Mouse (Mus musculus): ENCODE measurements at regions not wholly inside any gene's neighbourhood (a gene's known extent, or its start where the extent isn't known, plus 50 kb on each side); places are given as distances from the start of the nearest gene placed in this dataset.

DNA sequence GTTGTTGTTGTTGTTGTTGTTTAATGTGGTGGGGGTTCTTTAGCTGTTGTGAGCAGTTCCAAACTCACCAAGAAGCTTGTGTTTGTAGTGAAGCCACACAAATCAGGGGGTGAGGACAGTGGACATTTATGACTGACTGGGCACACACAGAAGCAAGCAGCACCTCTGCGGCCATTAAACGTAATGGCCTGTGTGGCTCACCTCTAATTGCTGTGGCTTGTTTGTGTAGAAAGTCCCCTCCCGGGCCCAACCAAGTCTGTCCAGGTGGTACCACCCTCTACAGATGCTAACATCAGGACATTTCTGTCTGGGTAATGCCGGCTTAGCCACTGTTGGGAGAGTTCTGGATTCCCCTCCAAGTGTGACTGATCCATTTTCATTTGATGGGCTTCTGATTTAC lies 56.1 kb upstream of the Stx16 start:
- ATAC-seq (replicated peaks; ENCODE audit: low FRiP score) (no peak), DNase-seq (ENCODE audit: low spot score) (peak; percentile 14)
- H3K4me3 ChIP-seq (ENCODE audit: low read depth, low read length) = no peak overlapping the region
- H3K9me3 ChIP-seq (ENCODE audit: control insufficient read depth, low read length) = no peaks in the 10 kb centered on the region
- no peaks in the 10 kb centered on the region for H3K4me1 ChIP-seq (replicated peaks; ENCODE audit: control insufficient read depth, insufficient read depth, low read length)
- 82% methylated on average over 4 of the region's 4 CpGs for WGBS
- no peak overlapping the region for H3K9ac ChIP-seq (ENCODE audit: low read depth, low read length)
- no peak overlapping the region for H3K27ac ChIP-seq (ENCODE audit: low read depth, low read length)
- H3K36me3 ChIP-seq (ENCODE audit: control insufficient read depth, insufficient read depth, low read length) = no peaks in the 10 kb centered on the region
- no peaks in the 10 kb centered on the region for H3K27me3 ChIP-seq (replicated peaks; ENCODE audit: control insufficient read depth, insufficient read depth, low read length)
- H3K4me2 ChIP-seq = no peak overlapping the region

DNA sequence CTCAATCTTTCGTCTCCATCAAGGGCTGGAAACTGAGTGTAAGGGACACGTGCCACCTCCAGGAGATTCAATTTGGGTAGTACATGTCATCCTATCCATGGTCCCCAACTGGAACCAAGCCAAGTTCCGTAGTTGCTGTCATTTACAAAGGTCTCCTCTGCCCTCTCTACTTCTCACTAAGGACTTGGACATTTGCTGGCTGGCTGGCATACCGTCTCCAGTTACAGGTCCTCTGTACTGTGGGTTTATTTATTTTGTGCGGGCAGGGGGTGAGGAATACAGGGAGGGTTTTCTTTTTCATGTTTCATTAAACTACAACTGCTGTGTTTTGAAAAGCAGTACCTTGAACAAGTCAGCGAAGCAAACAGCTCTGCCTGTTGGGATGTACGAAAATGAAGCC lies 55.7 kb upstream of the Stx16 start:
- no peak overlapping the region for H3K9ac ChIP-seq (ENCODE audit: low read depth, low read length)
- no peaks in the 10 kb centered on the region for H3K4me1 ChIP-seq (replicated peaks; ENCODE audit: control insufficient read depth, insufficient read depth, low read length)
- H3K27ac ChIP-seq (ENCODE audit: low read depth, low read length) = no peak overlapping the region
- H3K27me3 ChIP-seq (replicated peaks; ENCODE audit: control insufficient read depth, insufficient read depth, low read length) = no peaks in the 10 kb centered on the region
- no peak overlapping the region for H3K4me3 ChIP-seq (ENCODE audit: low read depth, low read length)
- WGBS = 81% methylated on average over 7 of the region's 7 CpGs
- ATAC-seq (replicated peaks; ENCODE audit: low FRiP score) = no peak
- no peaks in the 10 kb centered on the region for H3K36me3 ChIP-seq (ENCODE audit: control insufficient read depth, insufficient read depth, low read length)
- H3K4me2 ChIP-seq = no peak overlapping the region
- no peaks in the 10 kb centered on the region for H3K9me3 ChIP-seq (ENCODE audit: control insufficient read depth, low read length)
- peak; percentile 23 for DNase-seq (ENCODE audit: low spot score)

DNA sequence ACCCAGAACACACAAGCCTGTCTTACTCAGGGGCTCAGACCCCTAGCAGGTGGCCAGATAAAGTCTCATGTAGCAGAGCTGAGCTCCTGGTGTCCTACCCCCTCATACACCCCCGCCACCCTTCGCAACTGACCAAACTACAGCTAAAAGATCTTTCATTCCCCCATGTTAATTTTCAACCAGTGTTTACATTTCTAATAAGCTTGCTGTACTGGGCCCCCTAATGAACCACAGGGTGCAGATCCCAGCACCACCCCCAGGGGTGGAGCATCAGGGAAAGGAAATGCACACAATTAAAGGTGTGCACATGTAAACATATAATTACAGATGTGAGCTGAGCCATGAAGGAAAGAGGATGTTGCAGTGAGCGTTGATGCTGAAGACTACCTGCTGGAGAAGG lies 54.6 kb upstream of the Stx16 start:
- Histone ChIP-seq H3K27ac (ENCODE audit: low read depth, low read length) (no peak overlapping the region), H3K9me3 (ENCODE audit: control insufficient read depth, low read length) (no peaks in the 10 kb centered on the region), H3K9ac (ENCODE audit: low read depth, low read length) (no peak overlapping the region), H3K4me1 (replicated peaks; ENCODE audit: control insufficient read depth, insufficient read depth, low read length) (no peaks in the 10 kb centered on the region), H3K4me3 (ENCODE audit: low read depth, low read length) (no peak overlapping the region), H3K27me3 (replicated peaks; ENCODE audit: control insufficient read depth, insufficient read depth, low read length) (no peaks in the 10 kb centered on the region), H3K36me3 (ENCODE audit: control insufficient read depth, insufficient read depth, low read length) (no peaks in the 10 kb centered on the region), H3K4me2 (no peak overlapping the region)
- ATAC-seq (replicated peaks; ENCODE audit: low FRiP score) (no peak), DNase-seq (ENCODE audit: low spot score) (peak; percentile 9)
- 68% methylated on average over 3 of the region's 3 CpGs for WGBS

DNA sequence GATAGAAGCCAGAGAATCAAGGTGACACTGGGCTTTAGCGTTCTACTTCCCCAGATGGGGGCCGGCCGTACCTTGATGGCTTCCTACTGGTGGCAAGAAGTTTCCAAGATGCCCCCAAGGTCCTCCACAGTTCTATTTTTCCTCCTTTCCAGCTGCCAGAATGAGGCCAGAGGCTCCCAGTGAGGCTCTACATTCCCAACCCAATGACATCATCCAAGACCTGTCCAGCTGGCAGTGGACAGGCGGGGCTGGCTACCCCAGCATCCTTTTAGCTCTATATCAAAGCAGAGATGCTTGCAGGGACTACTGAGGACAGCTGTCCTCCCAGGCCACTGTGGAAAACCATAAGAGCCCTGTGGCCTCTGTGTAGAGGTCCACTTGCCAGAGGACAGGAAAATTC lies 53.8 kb upstream of the Stx16 start:
- DNase-seq (ENCODE audit: low spot score) (no peak), ATAC-seq (replicated peaks; ENCODE audit: low FRiP score) (no peak)
- 85% methylated on average over 4 of the region's 4 CpGs for WGBS

DNA sequence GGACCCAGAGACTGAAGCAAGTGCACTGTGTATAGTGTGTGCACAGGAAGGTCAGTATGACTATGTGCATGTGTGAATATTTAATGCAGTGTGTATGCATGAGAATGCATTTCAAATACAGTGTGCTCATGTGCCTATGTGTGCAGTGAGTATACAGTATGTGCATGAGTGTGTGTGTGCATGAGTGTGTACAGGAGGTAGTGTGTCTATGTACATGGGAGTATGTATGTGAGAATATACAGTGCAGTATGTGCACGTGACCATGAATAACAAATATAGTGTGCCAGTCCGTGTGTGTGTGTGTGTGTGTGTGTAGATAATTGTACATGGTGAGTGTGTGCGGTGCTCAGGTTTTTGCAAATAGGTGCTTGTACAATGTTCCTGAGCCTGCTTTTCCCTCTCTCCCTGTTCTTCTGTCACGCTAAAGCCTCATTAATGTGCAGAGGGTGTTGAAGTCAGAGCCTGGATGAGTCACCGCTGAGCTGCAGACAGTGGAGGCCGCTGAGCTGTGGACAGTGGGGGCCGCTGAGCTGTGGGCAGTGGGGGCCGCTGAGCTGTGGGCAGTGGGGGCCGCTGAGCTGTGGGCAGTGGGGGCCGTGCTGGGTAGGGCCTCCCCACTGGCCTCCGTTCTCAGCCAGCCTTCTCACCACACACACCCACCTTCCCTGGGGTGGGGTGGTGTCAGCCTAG lies 50.8 kb upstream of the Stx16 start:
- Histone ChIP-seq H3K36me3 (ENCODE audit: control insufficient read depth, insufficient read depth, low read length) (no peaks in the 10 kb centered on the region), H3K9ac (ENCODE audit: low read depth, low read length) (no peak overlapping the region), H3K4me2 (no peak overlapping the region), H3K4me1 (replicated peaks; ENCODE audit: control insufficient read depth, insufficient read depth, low read length) (no peaks in the 10 kb centered on the region), H3K27ac (ENCODE audit: low read depth, low read length) (no peak overlapping the region), H3K27me3 (replicated peaks; ENCODE audit: control insufficient read depth, insufficient read depth, low read length) (no peaks in the 10 kb centered on the region), H3K4me3 (ENCODE audit: low read depth, low read length) (no peak overlapping the region), H3K9me3 (ENCODE audit: control insufficient read depth, low read length) (no peaks in the 10 kb centered on the region)
- WGBS = 76% methylated on average over 11 of the region's 11 CpGs
- DNase-seq (ENCODE audit: low spot score) (peak; percentile 18), ATAC-seq (replicated peaks; ENCODE audit: low FRiP score) (no peak)

More for the DNA sequence above, 53.8 kb upstream of the Stx16 start:
- H3K4me2 ChIP-seq = no peak overlapping the region
- no peaks in the 10 kb centered on the region for H3K36me3 ChIP-seq (ENCODE audit: control insufficient read depth, insufficient read depth, low read length)
- H3K9me3 ChIP-seq (ENCODE audit: control insufficient read depth, low read length) = no peaks in the 10 kb centered on the region
- H3K27ac ChIP-seq (ENCODE audit: low read depth, low read length) = no peak overlapping the region
- H3K4me3 ChIP-seq (ENCODE audit: low read depth, low read length) = no peak overlapping the region
- no peaks in the 10 kb centered on the region for H3K27me3 ChIP-seq (replicated peaks; ENCODE audit: control insufficient read depth, insufficient read depth, low read length)
- H3K4me1 ChIP-seq (replicated peaks; ENCODE audit: control insufficient read depth, insufficient read depth, low read length) = no peaks in the 10 kb centered on the region
- H3K9ac ChIP-seq (ENCODE audit: low read depth, low read length) = no peak overlapping the region
